Mouse (Mus musculus) erythroblast, adult 5-6 weeks (primary cell): ENCODE measurements at regions not wholly inside any gene's neighbourhood (a gene's known extent, or its start where the extent isn't known, plus 50 kb on each side); places are given as distances from the start of the nearest gene placed in this dataset.

Experiments
- ATAC-seq: replicated peaks from 2 replicates; pipeline ENCODE4 v1.8.0; 2016; ENCODE audit warnings: moderate number of reproducible peaks, mild to moderate bottlenecking, moderate TSS enrichment, inconsistent platforms; ENCODE audit not compliant: poor library complexity, low FRiP score, severe bottlenecking

GRCm38 (mm10) chr10:117530007-117530858 lies 99.1 kb upstream of the Cpm start:
- ATAC-seq = no peak

GRCm38 (mm10) chr10:117529269-117530006 lies 99.9 kb upstream of the Cpm start:
- no peak for ATAC-seq

GRCm38 (mm10) chr10:117528575-117529268 lies 100.6 kb upstream of the Cpm start:
- ATAC-seq = no peak

GRCm38 (mm10) chr10:117527979-117528378 lies 101.3 kb upstream of the Cpm start:
- ATAC-seq = no peak

GRCm38 (mm10) chr10:117527243-117527642 lies 102.1 kb upstream of the Cpm start:
- no peak for ATAC-seq

GRCm38 (mm10) chr10:117526834-117527188 lies 102.5 kb upstream of the Cpm start:
- ATAC-seq = no peak

- ATAC-seq = no peak
Measured at GRCm38 (mm10) chr10:117526008-117526833, 103.1 kb upstream of the Cpm start.

- no peak for ATAC-seq
Measured at GRCm38 (mm10) chr10:117525608-117526007, 103.7 kb upstream of the Cpm start.

- ATAC-seq = no peak
Measured at GRCm38 (mm10) chr10:117524926-117525565, 104.3 kb upstream of the Cpm start.

- ATAC-seq = no peak
Measured at GRCm38 (mm10) chr10:117524101-117524500, 105.2 kb upstream of the Cpm start.

- ATAC-seq = no peak
Measured at GRCm38 (mm10) chr10:117522906-117523829, 106.1 kb upstream of the Cpm start.

- ATAC-seq = no peak
Measured at GRCm38 (mm10) chr10:117522373-117522772, 106.9 kb upstream of the Cpm start.

GRCm38 (mm10) chr10:117521315-117522270 lies 107.7 kb upstream of the Cpm start:
- no peak for ATAC-seq

GRCm38 (mm10) chr10:117520536-117521314 lies 108.6 kb upstream of the Cpm start:
- no peak for ATAC-seq

- ATAC-seq = no peak
Measured at GRCm38 (mm10) chr10:117519670-117520535, 109.4 kb upstream of the Cpm start.
